Mouse (Mus musculus): ENCODE measurements around the gene Myh11. TPM values are rescaled to one million over a fixed set of nuclear protein-coding genes. Genes with fewer than 3 reads are reported as not detected.
A peak's percentile ranks its signal among the peaks of the same experiment; 100 is the strongest.

Gene Myh11
- polyA plus RNA-seq, 1 experiment from 2014 or later: 33.7 TPM

GRCm38 (mm10) chr16:14249913-14250312, 41.3 kb downstream of the Myh11 start:
- Histone ChIP-seq H3K27me3 (ENCODE audit: insufficient read depth, low read length) (no peaks in the 10 kb centered on the region), H3K9ac (replicated peaks; ENCODE audit: low read length) (no peak overlapping the region), H3K27ac (ENCODE audit: low read length) (no peak overlapping the region), H3K4me3 (ENCODE audit: low read length) (no peak overlapping the region), H3K4me2 (replicated peaks; ENCODE audit: low read depth, low read length) (no peak overlapping the region), H3K36me3 (ENCODE audit: insufficient read depth, low read length) (no peaks in the 10 kb centered on the region), H3K9me3 (ENCODE audit: low read length) (no peaks in the 10 kb centered on the region), H3K4me1 (ENCODE audit: insufficient read depth, low read length) (no peaks in the 10 kb centered on the region)
- 88% methylated on average over 1 of the region's 1 CpGs for WGBS
- ATAC-seq (ENCODE audit: low FRiP score, low TSS enrichment): no peak

- Histone ChIP-seq H3K36me3 (ENCODE audit: insufficient read depth, low read length) (no peaks in the 10 kb centered on the region), H3K27ac (ENCODE audit: low read length) (no peak overlapping the region), H3K4me2 (replicated peaks; ENCODE audit: low read depth, low read length) (no peak overlapping the region), H3K4me3 (ENCODE audit: low read length) (no peak overlapping the region), H3K9ac (replicated peaks; ENCODE audit: low read length) (no peak overlapping the region), H3K4me1 (ENCODE audit: insufficient read depth, low read length) (0 out of 2 replicates have a peak, but pooled peaks cover 4% of the 10 kb centered on the region), H3K27me3 (ENCODE audit: insufficient read depth, low read length) (no peaks in the 10 kb centered on the region), H3K9me3 (ENCODE audit: low read length) (no peaks in the 10 kb centered on the region)
- WGBS: 44% methylated on average over 2 of the region's 2 CpGs
- no peak for ATAC-seq (ENCODE audit: low FRiP score, low TSS enrichment)
Measured at GRCm38 (mm10) chr16:14242553-14242952, 48.6 kb downstream of the Myh11 start.

- Histone ChIP-seq H3K9me3 (ENCODE audit: low read length) (no peaks in the 10 kb centered on the region), H3K9ac (replicated peaks; ENCODE audit: low read length) (no peak overlapping the region), H3K4me2 (replicated peaks; ENCODE audit: low read depth, low read length) (no peak overlapping the region), H3K27ac (ENCODE audit: low read length) (no peak overlapping the region), H3K4me1 (ENCODE audit: insufficient read depth, low read length) (0 out of 2 replicates have a peak, but pooled peaks cover 4% of the 10 kb centered on the region), H3K36me3 (ENCODE audit: insufficient read depth, low read length) (no peaks in the 10 kb centered on the region), H3K4me3 (ENCODE audit: low read length) (no peak overlapping the region), H3K27me3 (ENCODE audit: insufficient read depth, low read length) (no peaks in the 10 kb centered on the region)
- no peak for ATAC-seq (ENCODE audit: low FRiP score, low TSS enrichment)
- WGBS: 34% methylated on average over 3 of the region's 3 CpGs
Measured at GRCm38 (mm10) chr16:14242059-14242458, 49.1 kb downstream of the Myh11 start.

GRCm38 (mm10) chr16:14237100-14237723, 54.0 kb downstream of the Myh11 start:
- H3K36me3 ChIP-seq (ENCODE audit: insufficient read depth, low read length): no peaks in the 10 kb centered on the region
- 20% methylated on average over 6 of the region's 6 CpGs for WGBS
- H3K9ac ChIP-seq (replicated peaks; ENCODE audit: low read length): no peak overlapping the region
- H3K27ac ChIP-seq (ENCODE audit: low read length): no peak overlapping the region
- no peaks in the 10 kb centered on the region for H3K27me3 ChIP-seq (ENCODE audit: insufficient read depth, low read length)
- H3K4me3 ChIP-seq (ENCODE audit: low read length): no peak overlapping the region
- H3K4me2 ChIP-seq (replicated peaks; ENCODE audit: low read depth, low read length): no peak overlapping the region
- peak; percentile 74; the same call in 1 of the 2 replicates for ATAC-seq (ENCODE audit: low FRiP score, low TSS enrichment)
- 0 out of 2 replicates have a peak, but pooled peaks cover under 1% of the 10 kb centered on the region for H3K4me1 ChIP-seq (ENCODE audit: insufficient read depth, low read length)
- no peaks in the 10 kb centered on the region for H3K9me3 ChIP-seq (ENCODE audit: low read length)

- no peaks in the 10 kb centered on the region for H3K9me3 ChIP-seq (ENCODE audit: low read length)
- no peak overlapping the region for H3K4me2 ChIP-seq (replicated peaks; ENCODE audit: low read depth, low read length)
- no peak overlapping the region for H3K4me3 ChIP-seq (ENCODE audit: low read length)
- WGBS: 90% methylated on average over 3 of the region's 3 CpGs
- H3K9ac ChIP-seq (replicated peaks; ENCODE audit: low read length): no peak overlapping the region
- no peaks in the 10 kb centered on the region for H3K36me3 ChIP-seq (ENCODE audit: insufficient read depth, low read length)
- no peak for ATAC-seq (ENCODE audit: low FRiP score, low TSS enrichment)
- no peaks in the 10 kb centered on the region for H3K4me1 ChIP-seq (ENCODE audit: insufficient read depth, low read length)
- no peak overlapping the region for H3K27ac ChIP-seq (ENCODE audit: low read length)
- H3K27me3 ChIP-seq (ENCODE audit: insufficient read depth, low read length): no peaks in the 10 kb centered on the region
Measured at GRCm38 (mm10) chr16:14215156-14215555, 76.0 kb downstream of the Myh11 start.

GRCm38 (mm10) chr16:14198798-14199197, 92.4 kb downstream of the Myh11 start:
- no peaks in the 10 kb centered on the region for H3K36me3 ChIP-seq (ENCODE audit: insufficient read depth, low read length)
- no peak overlapping the region for H3K9ac ChIP-seq (replicated peaks; ENCODE audit: low read length)
- no peak overlapping the region for H3K27ac ChIP-seq (ENCODE audit: low read length)
- no peak for ATAC-seq (ENCODE audit: low FRiP score, low TSS enrichment)
- no peaks in the 10 kb centered on the region for H3K9me3 ChIP-seq (ENCODE audit: low read length)
- H3K4me1 ChIP-seq (ENCODE audit: insufficient read depth, low read length): no peaks in the 10 kb centered on the region
- no peaks in the 10 kb centered on the region for H3K27me3 ChIP-seq (ENCODE audit: insufficient read depth, low read length)
- no peak overlapping the region for H3K4me2 ChIP-seq (replicated peaks; ENCODE audit: low read depth, low read length)
- H3K4me3 ChIP-seq (ENCODE audit: low read length): no peak overlapping the region
- WGBS: 73% methylated on average over 4 of the region's 4 CpGs

GRCm38 (mm10) chr16:14195427-14195826, 95.7 kb downstream of the Myh11 start:
- Histone ChIP-seq H3K9me3 (ENCODE audit: low read length) (no peaks in the 10 kb centered on the region), H3K27ac (ENCODE audit: low read length) (no peak overlapping the region), H3K36me3 (ENCODE audit: insufficient read depth, low read length) (peaks cover 19% of the 10 kb centered on the region), H3K9ac (replicated peaks; ENCODE audit: low read length) (no peak overlapping the region), H3K27me3 (ENCODE audit: insufficient read depth, low read length) (no peaks in the 10 kb centered on the region), H3K4me1 (ENCODE audit: insufficient read depth, low read length) (no peaks in the 10 kb centered on the region), H3K4me2 (replicated peaks; ENCODE audit: low read depth, low read length) (no peak overlapping the region), H3K4me3 (ENCODE audit: low read length) (no peak overlapping the region)
- WGBS: 28% methylated on average over 1 of the region's 1 CpGs
- ATAC-seq (ENCODE audit: low FRiP score, low TSS enrichment): no peak

- Histone ChIP-seq H3K9ac (replicated peaks; ENCODE audit: low read length) (no peak overlapping the region), H3K4me1 (ENCODE audit: insufficient read depth, low read length) (no peaks in the 10 kb centered on the region), H3K27ac (ENCODE audit: low read length) (no peak overlapping the region), H3K36me3 (ENCODE audit: insufficient read depth, low read length) (peaks cover 28% of the 10 kb centered on the region), H3K4me2 (replicated peaks; ENCODE audit: low read depth, low read length) (no peak overlapping the region), H3K27me3 (ENCODE audit: insufficient read depth, low read length) (no peaks in the 10 kb centered on the region), H3K4me3 (ENCODE audit: low read length) (no peak overlapping the region), H3K9me3 (ENCODE audit: low read length) (no peaks in the 10 kb centered on the region)
- WGBS: 67% methylated on average over 9 of the region's 9 CpGs
- no peak for ATAC-seq (ENCODE audit: low FRiP score, low TSS enrichment)
Measured at GRCm38 (mm10) chr16:14194164-14194950, 96.8 kb downstream of the Myh11 start.

- Histone ChIP-seq H3K4me1 (ENCODE audit: insufficient read depth, low read length) (no peaks in the 10 kb centered on the region), H3K27me3 (ENCODE audit: insufficient read depth, low read length) (no peaks in the 10 kb centered on the region), H3K4me3 (ENCODE audit: low read length) (no peak overlapping the region), H3K9ac (replicated peaks; ENCODE audit: low read length) (no peak overlapping the region), H3K4me2 (replicated peaks; ENCODE audit: low read depth, low read length) (no peak overlapping the region), H3K36me3 (ENCODE audit: insufficient read depth, low read length) (peaks cover 71% of the 10 kb centered on the region), H3K9me3 (ENCODE audit: low read length) (no peaks in the 10 kb centered on the region), H3K27ac (ENCODE audit: low read length) (no peak overlapping the region)
- WGBS: 91% methylated on average over 5 of the region's 5 CpGs
- ATAC-seq (ENCODE audit: low FRiP score, low TSS enrichment): no peak
Measured at GRCm38 (mm10) chr16:14185516-14185915, 105.7 kb downstream of the Myh11 start.

GRCm38 (mm10) chr16:14183856-14184255, 107.3 kb downstream of the Myh11 start:
- Histone ChIP-seq H3K27me3 (ENCODE audit: insufficient read depth, low read length) (no peaks in the 10 kb centered on the region), H3K4me3 (ENCODE audit: low read length) (no peak overlapping the region), H3K4me2 (replicated peaks; ENCODE audit: low read depth, low read length) (no peak overlapping the region), H3K4me1 (ENCODE audit: insufficient read depth, low read length) (no peaks in the 10 kb centered on the region), H3K9me3 (ENCODE audit: low read length) (no peaks in the 10 kb centered on the region), H3K9ac (replicated peaks; ENCODE audit: low read length) (no peak overlapping the region), H3K27ac (ENCODE audit: low read length) (no peak overlapping the region), H3K36me3 (ENCODE audit: insufficient read depth, low read length) (peaks cover 72% of the 10 kb centered on the region)
- ATAC-seq (ENCODE audit: low FRiP score, low TSS enrichment): no peak
- WGBS: 83% methylated on average over 1 of the region's 1 CpGs

Measured in kidney, embryonic 16.5 days (tissue).